Mouse (Mus musculus) bone marrow macrophage, adult 2 months (primary cell): ENCODE measurements at regions not wholly inside any gene's neighbourhood (a gene's known extent, or its start where the extent isn't known, plus 50 kb on each side); places are given as distances from the start of the nearest gene placed in this dataset.

Experiments used
- H3K27ac ChIP-seq: 2 replicates; pipeline ENCODE4 v1.5.1; 2012; ENCODE audit warnings: low read depth, low read length; ENCODE audit not compliant: insufficient read depth
- H3K4me1 ChIP-seq: 2 replicates; pipeline ENCODE4 v1.6.1; 2012; ENCODE audit warnings: low read length; ENCODE audit not compliant: control insufficient read depth, insufficient read depth
- H3K4me3 ChIP-seq: 2 replicates; pipeline ENCODE4 v1.5.1; 2012; ENCODE audit warnings: mild to moderate bottlenecking, low read length, moderate library complexity; ENCODE audit not compliant: insufficient read depth
- CTCF ChIP-seq: IDR thresholded peaks from 2 replicates; pipeline ENCODE4 v1.5.1; 2012; ENCODE audit warnings: low read depth, mild to moderate bottlenecking, low read length, moderate library complexity
- POLR2A ChIP-seq: IDR thresholded peaks from 2 replicates; pipeline ENCODE4 v1.6.1; 2012; ENCODE audit warnings: mild to moderate bottlenecking, low read depth, low read length, borderline replicate concordance

DNA sequence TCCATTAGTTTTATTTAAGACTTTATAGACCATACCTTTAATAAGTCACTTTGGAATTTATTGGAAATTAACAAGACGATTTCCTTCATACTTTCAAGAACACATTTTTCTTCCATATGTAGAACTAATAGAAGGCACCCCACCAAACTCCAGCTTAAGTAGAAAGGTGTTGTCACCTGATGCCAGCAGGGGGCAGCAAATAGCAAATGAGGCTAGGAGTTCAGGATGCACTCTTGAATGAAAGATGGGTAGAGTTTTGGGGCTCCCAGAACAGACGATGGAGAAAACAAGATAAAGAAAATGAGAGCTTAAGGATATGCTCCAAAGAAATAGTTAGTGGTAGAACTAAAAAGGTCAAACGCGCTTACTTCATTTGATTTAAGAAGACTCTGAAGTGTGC lies 590.4 kb upstream of the Kif18a start:
- no peak for TF ChIP-seq POLR2A
- no peak for TF ChIP-seq CTCF
- H3K27ac ChIP-seq = no peak overlapping the region
- H3K4me1 ChIP-seq = peaks cover 9% of the 10 kb centered on the region; the same call in 1 of the 2 replicates
- no peak overlapping the region for H3K4me3 ChIP-seq

- H3K27ac ChIP-seq = no peak overlapping the region
- H3K4me3 ChIP-seq = no peak overlapping the region
- no peak for TF ChIP-seq POLR2A
- no peak for TF ChIP-seq CTCF
- H3K4me1 ChIP-seq = peaks cover 3% of the 10 kb centered on the region; the same call in 1 of the 2 replicates
These were observed 589.2 kb upstream of the Kif18a start for GRCm38 (mm10) chr2:108691156-108692007.

DNA sequence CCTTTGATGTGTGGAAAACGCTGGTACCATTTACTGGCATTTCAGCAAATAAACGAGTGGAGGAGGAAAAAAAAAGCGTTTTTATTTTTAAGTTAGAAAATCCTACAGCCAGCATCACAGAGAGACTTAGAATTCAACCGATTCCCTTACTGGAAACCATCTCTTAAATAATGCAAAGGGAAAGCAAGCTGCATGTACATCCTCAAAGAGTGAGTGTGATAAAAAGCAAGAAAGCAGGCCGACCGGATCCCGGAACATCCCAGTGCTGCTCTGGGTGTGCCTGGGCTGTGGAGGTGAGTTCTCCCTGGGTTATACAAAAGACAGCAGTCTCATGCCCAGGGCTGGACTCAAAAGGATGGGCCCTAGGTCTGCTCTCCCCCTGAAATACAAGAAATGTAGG lies 579.2 kb upstream of the Kif18a start:
- H3K27ac ChIP-seq = no peak overlapping the region
- TF ChIP-seq CTCF (no peak), POLR2A (no peak)
- no peak overlapping the region for H3K4me3 ChIP-seq
- no peaks in the 10 kb centered on the region for H3K4me1 ChIP-seq

- H3K4me3 ChIP-seq = no peak overlapping the region
- H3K27ac ChIP-seq = no peak overlapping the region
- H3K4me1 ChIP-seq = no peaks in the 10 kb centered on the region
- no peak for TF ChIP-seq CTCF
- TF ChIP-seq POLR2A = no peak
These were observed 572.4 kb upstream of the Kif18a start for GRCm38 (mm10) chr2:108707856-108708855.

GRCm38 (mm10) chr2:108742079-108742478 lies 538.5 kb upstream of the Kif18a start:
- H3K27ac ChIP-seq = no peak overlapping the region
- TF ChIP-seq POLR2A = no peak
- no peak for TF ChIP-seq CTCF
- H3K4me1 ChIP-seq = no peaks in the 10 kb centered on the region
- H3K4me3 ChIP-seq = no peak overlapping the region

GRCm38 (mm10) chr2:108743511-108743910 lies 537.0 kb upstream of the Kif18a start:
- Histone ChIP-seq H3K27ac (no peak overlapping the region), H3K4me3 (no peak overlapping the region), H3K4me1 (no peaks in the 10 kb centered on the region)
- TF ChIP-seq POLR2A (no peak), CTCF (no peak)

GRCm38 (mm10) chr2:108744797-108745196 lies 535.7 kb upstream of the Kif18a start:
- no peak for TF ChIP-seq CTCF
- no peak for TF ChIP-seq POLR2A
- Histone ChIP-seq H3K4me1 (no peaks in the 10 kb centered on the region), H3K4me3 (no peak overlapping the region), H3K27ac (no peak overlapping the region)

GRCm38 (mm10) chr2:108753494-108754225 lies 526.9 kb upstream of the Kif18a start:
- no peak overlapping the region for H3K27ac ChIP-seq
- H3K4me3 ChIP-seq = no peak overlapping the region
- TF ChIP-seq POLR2A (no peak), CTCF (no peak)
- no peaks in the 10 kb centered on the region for H3K4me1 ChIP-seq

DNA sequence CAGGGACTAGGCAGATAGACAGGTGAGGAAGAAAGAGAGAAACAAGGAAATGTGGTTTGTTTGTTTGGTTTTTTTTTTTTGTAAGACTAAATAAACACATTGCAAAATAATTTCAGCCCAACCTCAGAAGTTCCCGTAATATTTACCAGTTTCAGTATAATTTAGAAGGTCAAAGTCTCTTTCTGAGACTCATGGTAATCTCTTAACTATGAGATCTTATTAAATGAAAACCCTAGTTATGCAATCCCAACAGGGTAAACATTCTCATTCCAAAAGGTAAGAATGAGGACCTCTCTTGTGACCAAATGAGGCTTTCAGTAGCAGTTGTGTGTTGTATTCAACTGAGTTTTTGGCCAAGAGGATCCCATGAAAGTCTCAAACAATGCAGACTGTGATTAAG lies 524.7 kb upstream of the Kif18a start:
- TF ChIP-seq CTCF (no peak), POLR2A (no peak)
- Histone ChIP-seq H3K4me3 (no peak overlapping the region), H3K27ac (no peak overlapping the region), H3K4me1 (no peaks in the 10 kb centered on the region)

GRCm38 (mm10) chr2:108756251-108756650 lies 524.3 kb upstream of the Kif18a start:
- no peak for TF ChIP-seq POLR2A
- no peak overlapping the region for H3K4me3 ChIP-seq
- no peak overlapping the region for H3K27ac ChIP-seq
- no peaks in the 10 kb centered on the region for H3K4me1 ChIP-seq
